Mouse (Mus musculus) intestine, embryonic 16.5 days (tissue): ENCODE measurements around the gene Fam181a. TPM values are rescaled to one million over a fixed set of nuclear protein-coding genes. Genes with fewer than 3 reads are reported as not detected.

Experiments
- ATAC-seq: fragments of 200-750 bp; cut with Nextera tagmentation; 2 replicates; pipeline ENCODE4 v1.8.0; 2017; ENCODE audit warnings: moderate TSS enrichment, moderate library complexity
- H3K27ac ChIP-seq: fragments of 300-500 bp; sonication (generic); 2 replicates; pipeline ENCODE4 v1.5.1; 2014; ENCODE audit warnings: mild to moderate bottlenecking, low read length
- H3K27me3 ChIP-seq: fragments of 300-500 bp; sonication (generic); replicated peaks from 2 replicates; pipeline ENCODE4 v1.6.1; 2014; ENCODE audit warnings: low read length, control low read depth, mixed read lengths; ENCODE audit not compliant: control insufficient read depth, insufficient read depth
- H3K36me3 ChIP-seq: fragments of 300-500 bp; sonication (generic); 2 replicates; pipeline ENCODE4 v1.6.1; 2014; ENCODE audit warnings: low read length, control low read depth; ENCODE audit not compliant: control insufficient read depth, insufficient read depth
- H3K4me1 ChIP-seq: fragments of 300-500 bp; sonication (generic); 2 replicates; pipeline ENCODE4 v1.6.1; 2014; ENCODE audit warnings: low read length, control low read depth, mixed read lengths; ENCODE audit not compliant: control insufficient read depth, insufficient read depth
- H3K4me2 ChIP-seq: fragments of 300-500 bp; sonication (generic); 2 replicates; pipeline ENCODE4 v1.6.1; 2014; ENCODE audit warnings: low read depth, low read length, control low read depth
- H3K4me3 ChIP-seq: fragments of 300-500 bp; sonication (generic); 2 replicates; pipeline ENCODE4 v1.5.1; 2014; ENCODE audit warnings: mild to moderate bottlenecking, low read length
- H3K9ac ChIP-seq: fragments of 300-500 bp; sonication (generic); 2 replicates; pipeline ENCODE4 v1.6.1; 2014; ENCODE audit warnings: low read depth, low read length
- H3K9me3 ChIP-seq: fragments of 300-500 bp; sonication (generic); 2 replicates; pipeline ENCODE4 v1.6.1; 2016; ENCODE audit warnings: low read length, control low read depth; ENCODE audit not compliant: control insufficient read depth
- WGBS: fragments of 180-500 bp; shearing (Covaris S2); extraction: QIAGEN DNeasy Blood & Tissue Kit; methylation state at CpG from one replicate; pipeline ENCODE4 v1.1.7; 2014; 5-methylcytosine and 5-hydroxymethylcytosine counted together
- polyA plus RNA-seq: library from polyadenylated mRNA; unstranded; fragments of >200 nt; fragmentation: Nextera tagmentation; extraction: Ambion mirVana; gene quantifications from 2 replicates; pipeline ENCODE4 v1.2.1, GENCODE M21; 2015

The Fam181a gene
- polyA plus RNA-seq, 1 experiment from 2014 or later = not detected

DNA sequence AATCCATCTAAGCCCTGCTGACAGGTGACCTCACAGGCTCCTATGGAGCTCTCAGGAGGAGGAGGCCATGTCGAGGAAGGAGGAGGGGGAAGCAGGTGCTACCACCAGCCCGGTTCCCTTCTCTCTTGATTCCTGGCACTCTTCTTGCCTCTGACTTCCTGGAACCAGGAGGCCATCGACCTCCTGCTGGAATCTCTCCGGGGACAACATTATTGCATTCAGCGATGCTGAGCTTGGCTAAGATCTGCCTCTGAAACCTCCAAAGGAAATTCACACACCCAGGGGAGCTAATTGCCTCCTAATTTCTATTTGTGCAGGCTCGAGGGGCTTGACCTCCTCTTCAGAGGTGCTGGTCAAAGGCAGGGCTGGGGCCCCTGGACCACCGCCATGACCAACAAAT, 16.3 kb downstream of the Fam181a start:
- H3K27ac ChIP-seq = no peak overlapping the region
- no peak overlapping the region for H3K4me2 ChIP-seq
- no peaks in the 10 kb centered on the region for H3K36me3 ChIP-seq
- no peaks in the 10 kb centered on the region for H3K9me3 ChIP-seq
- peaks cover 15% of the 10 kb centered on the region for H3K27me3 ChIP-seq
- peaks cover 4% of the 10 kb centered on the region; the same call in 1 of the 2 replicates for H3K4me1 ChIP-seq
- no peak for ATAC-seq
- 38% methylated on average over 7 of the region's 7 CpGs for WGBS
- H3K4me3 ChIP-seq = no peak overlapping the region
- H3K9ac ChIP-seq = no peak overlapping the region

DNA sequence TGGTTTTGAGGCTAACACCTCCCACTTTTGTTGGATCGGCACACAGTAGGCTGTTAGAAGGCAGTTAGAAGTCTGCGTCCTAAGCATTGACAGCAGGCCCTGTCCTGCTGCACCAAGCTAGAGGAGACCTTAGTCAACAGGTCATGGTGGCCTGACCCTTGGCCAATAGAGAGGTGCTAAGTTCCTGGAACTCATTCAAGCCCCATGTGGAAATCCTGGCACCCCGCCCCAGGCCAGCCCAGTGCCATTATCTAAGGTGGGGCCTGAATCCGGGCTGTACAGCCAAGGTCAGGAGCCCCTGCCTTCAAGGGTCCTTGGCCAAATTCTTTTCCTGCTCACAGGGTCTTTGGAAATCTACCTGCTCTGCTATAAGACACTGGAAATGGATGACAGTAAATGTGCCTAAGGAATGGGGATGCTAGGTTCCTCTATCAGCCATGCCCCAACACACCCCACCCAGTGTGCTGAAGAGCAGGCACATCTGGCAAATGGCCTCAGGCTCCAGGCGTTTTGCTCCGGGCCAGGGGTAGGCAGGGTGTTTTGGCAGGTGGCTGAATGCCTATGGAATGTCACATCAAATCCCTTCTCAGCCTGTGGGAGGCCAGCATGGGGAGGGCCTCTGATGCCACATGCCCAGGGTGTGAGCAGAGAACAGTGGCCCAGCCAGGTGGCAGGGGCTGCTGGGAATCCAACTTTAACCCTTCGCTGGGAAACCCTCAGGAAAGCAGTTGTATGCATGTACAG, 17.8 kb downstream of the Fam181a start:
- no peak for ATAC-seq
- 53% methylated on average over 7 of the region's 7 CpGs for WGBS
- Histone ChIP-seq H3K36me3 (no peaks in the 10 kb centered on the region), H3K9ac (no peak overlapping the region), H3K27me3 (peaks cover 15% of the 10 kb centered on the region), H3K4me2 (no peak overlapping the region), H3K27ac (no peak overlapping the region), H3K9me3 (no peaks in the 10 kb centered on the region), H3K4me3 (no peak overlapping the region), H3K4me1 (peaks cover 4% of the 10 kb centered on the region; the same call in 1 of the 2 replicates)

DNA sequence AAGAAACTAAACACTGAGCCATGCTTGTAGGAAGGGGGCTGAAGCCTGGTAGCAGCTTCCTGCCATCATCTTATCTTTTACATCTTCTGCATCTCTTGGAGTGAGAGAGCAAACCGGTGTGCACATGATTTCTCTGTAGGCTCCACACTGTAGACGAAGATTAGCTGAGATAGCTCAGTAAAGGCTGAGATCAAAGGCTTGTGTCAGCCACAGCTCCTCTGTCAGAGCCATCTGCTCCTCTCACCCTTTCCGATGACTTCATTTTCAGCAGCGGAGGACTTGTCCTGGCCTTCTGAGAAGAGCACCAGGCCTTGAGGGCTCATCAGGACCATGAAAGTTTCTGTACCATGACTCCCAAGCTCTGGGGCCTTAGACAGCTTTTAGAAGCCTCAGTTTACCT, 20.7 kb downstream of the Fam181a start:
- no peak overlapping the region for H3K27ac ChIP-seq
- ATAC-seq = no peak
- WGBS = 62% methylated on average over 4 of the region's 4 CpGs
- no peaks in the 10 kb centered on the region for H3K9me3 ChIP-seq
- H3K9ac ChIP-seq = no peak overlapping the region
- no peak overlapping the region for H3K4me3 ChIP-seq
- H3K36me3 ChIP-seq = no peaks in the 10 kb centered on the region
- no peak overlapping the region for H3K4me2 ChIP-seq
- H3K27me3 ChIP-seq = no peaks in the 10 kb centered on the region
- no peaks in the 10 kb centered on the region for H3K4me1 ChIP-seq

DNA sequence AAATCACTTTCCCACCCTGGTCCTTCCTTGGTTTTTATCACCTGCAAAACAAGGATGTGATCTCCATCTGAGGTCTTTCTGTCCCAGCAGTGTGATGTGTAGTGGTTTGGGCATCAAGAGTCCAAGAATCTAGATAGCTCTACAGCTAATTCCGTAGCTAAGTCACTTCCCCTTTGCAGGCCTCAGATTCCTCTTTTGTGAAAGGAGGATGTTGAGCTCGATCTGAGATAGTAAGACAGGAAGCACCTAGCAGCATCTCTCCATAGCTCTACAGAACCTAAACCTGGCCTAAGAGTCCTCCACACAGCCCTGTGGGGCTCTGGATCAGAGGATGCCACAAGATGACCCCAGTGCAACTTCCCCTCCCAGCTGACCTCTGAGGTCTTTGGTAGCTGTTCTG, 22.1 kb downstream of the Fam181a start:
- Histone ChIP-seq H3K9ac (no peak overlapping the region), H3K4me1 (0 out of 2 replicates have a peak, but pooled peaks cover 2% of the 10 kb centered on the region), H3K4me2 (no peak overlapping the region), H3K27ac (no peak overlapping the region), H3K27me3 (no peaks in the 10 kb centered on the region), H3K4me3 (no peak overlapping the region), H3K36me3 (no peaks in the 10 kb centered on the region), H3K9me3 (no peaks in the 10 kb centered on the region)
- no peak for ATAC-seq
- 79% methylated on average over 2 of the region's 2 CpGs for WGBS

DNA sequence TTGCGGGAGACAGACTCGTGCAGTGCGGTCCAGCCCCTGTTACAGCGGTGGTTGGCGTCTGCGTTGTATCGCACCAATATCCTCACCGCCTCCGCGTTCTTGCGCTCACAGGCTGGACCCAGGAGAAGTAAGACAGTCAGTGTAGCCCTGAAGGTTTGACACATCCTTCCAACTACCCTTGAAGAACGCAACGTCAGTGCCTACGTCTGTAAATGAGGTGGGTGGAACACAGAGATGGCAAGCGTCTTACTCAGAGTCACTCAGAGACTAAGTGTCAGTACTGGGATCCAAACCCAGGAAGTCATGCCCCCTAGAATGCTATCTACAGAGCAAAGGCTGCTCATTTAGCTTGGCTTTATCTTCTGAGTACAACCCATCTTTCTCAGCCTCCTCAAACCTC, 22.7 kb downstream of the Fam181a start:
- no peaks in the 10 kb centered on the region for H3K27me3 ChIP-seq
- H3K4me3 ChIP-seq = no peak overlapping the region
- H3K4me1 ChIP-seq = 0 out of 2 replicates have a peak, but pooled peaks cover 3% of the 10 kb centered on the region
- WGBS = 95% methylated on average over 15 of the region's 15 CpGs
- no peak overlapping the region for H3K27ac ChIP-seq
- no peak for ATAC-seq
- H3K4me2 ChIP-seq = no peak overlapping the region
- H3K9me3 ChIP-seq = no peaks in the 10 kb centered on the region
- no peaks in the 10 kb centered on the region for H3K36me3 ChIP-seq
- no peak overlapping the region for H3K9ac ChIP-seq

DNA sequence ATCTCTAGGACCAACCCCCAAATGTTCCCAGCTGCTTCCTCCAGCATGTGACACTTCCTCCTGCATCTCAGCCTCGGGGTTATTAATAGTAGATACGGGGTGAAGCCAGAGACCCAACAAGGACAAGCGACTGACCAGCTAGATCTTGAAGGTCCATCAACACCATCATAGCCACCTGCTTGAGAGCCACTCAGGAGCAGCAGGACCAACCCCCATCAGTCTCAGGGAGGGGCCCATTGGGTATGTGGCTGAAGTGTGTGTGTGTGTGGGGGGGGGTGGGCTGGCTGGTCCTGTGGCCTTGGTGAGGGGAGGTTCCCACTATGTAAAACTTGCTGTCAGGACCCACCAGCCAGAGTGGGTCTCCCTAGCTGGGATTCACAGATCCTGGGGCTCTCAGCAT, 26.0 kb downstream of the Fam181a start:
- WGBS = 79% methylated on average over 3 of the region's 3 CpGs
- ATAC-seq = no peak
- Histone ChIP-seq H3K27ac (no peak overlapping the region), H3K4me1 (0 out of 2 replicates have a peak, but pooled peaks cover 3% of the 10 kb centered on the region), H3K4me3 (no peak overlapping the region), H3K27me3 (no peaks in the 10 kb centered on the region), H3K36me3 (no peaks in the 10 kb centered on the region), H3K4me2 (no peak overlapping the region), H3K9ac (0 out of 2 replicates have a peak overlapping the region, but pooled peaks have one; percentile 22), H3K9me3 (no peaks in the 10 kb centered on the region)

DNA sequence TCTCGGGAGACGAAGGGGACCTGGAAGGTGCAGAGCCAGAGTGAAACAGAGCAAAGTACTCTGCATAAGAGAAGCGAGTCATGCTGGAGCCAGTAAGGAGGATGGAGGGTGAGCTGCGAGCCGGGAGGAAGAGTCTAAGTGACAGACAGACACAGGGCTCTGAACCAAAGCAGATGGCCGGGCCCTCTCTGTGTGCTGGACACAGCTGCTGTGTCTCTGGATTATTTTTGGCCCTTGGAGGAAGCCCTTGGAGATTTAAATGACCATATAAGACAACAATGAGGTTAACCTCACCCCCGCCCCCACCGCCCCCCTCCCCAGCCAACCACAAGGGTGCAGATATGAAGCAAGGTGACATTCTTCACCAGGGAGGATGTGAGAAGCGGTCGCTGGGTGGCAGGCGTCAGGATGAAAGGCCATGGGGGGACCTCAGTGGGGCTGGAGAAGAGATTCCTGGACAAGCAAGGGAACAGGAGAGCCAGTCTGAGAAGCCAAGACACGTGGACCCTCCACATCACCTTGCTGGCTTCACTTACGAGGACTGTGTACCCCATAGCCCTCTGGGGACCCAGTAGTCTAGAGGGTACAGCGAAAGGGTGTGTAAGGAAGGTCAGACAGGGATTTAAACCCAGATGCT, 27.5 kb downstream of the Fam181a start:
- 0 out of 2 replicates have a peak, but pooled peaks cover 3% of the 10 kb centered on the region for H3K4me1 ChIP-seq
- no peaks in the 10 kb centered on the region for H3K36me3 ChIP-seq
- H3K9me3 ChIP-seq = no peaks in the 10 kb centered on the region
- H3K4me3 ChIP-seq = no peak overlapping the region
- no peaks in the 10 kb centered on the region for H3K27me3 ChIP-seq
- peak; percentile 52; the same call in 1 of the 2 replicates for ATAC-seq
- H3K4me2 ChIP-seq = no peak overlapping the region
- H3K27ac ChIP-seq = no peak overlapping the region
- WGBS = 54% methylated on average over 14 of the region's 14 CpGs
- no peak overlapping the region for H3K9ac ChIP-seq

DNA sequence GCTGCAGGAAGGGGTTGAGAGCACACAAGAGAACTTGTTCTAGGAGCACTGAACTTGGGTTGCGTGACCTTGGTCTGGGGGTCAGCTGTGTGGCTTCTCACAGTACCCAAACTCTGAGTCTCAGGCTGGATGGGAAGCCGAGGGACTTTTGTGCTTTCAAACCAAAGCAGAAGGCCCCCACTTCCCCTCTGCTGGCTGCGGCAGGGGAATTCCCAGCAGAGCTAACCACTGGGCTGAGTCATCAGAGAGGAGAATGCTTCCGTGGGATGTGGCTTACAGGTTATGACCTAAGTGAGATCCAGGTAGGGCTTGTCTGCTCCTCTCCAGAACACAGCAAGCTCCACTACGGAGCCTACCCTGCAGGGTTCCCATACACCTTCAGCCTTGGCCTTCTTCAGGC, 30.4 kb downstream of the Fam181a start:
- ATAC-seq = peak; percentile 44
- Histone ChIP-seq H3K4me1 (0 out of 2 replicates have a peak, but pooled peaks cover 3% of the 10 kb centered on the region), H3K27ac (no peak overlapping the region), H3K9me3 (no peaks in the 10 kb centered on the region), H3K9ac (no peak overlapping the region), H3K27me3 (no peaks in the 10 kb centered on the region), H3K4me3 (no peak overlapping the region), H3K36me3 (no peaks in the 10 kb centered on the region), H3K4me2 (no peak overlapping the region)
- 79% methylated on average over 5 of the region's 5 CpGs for WGBS

DNA sequence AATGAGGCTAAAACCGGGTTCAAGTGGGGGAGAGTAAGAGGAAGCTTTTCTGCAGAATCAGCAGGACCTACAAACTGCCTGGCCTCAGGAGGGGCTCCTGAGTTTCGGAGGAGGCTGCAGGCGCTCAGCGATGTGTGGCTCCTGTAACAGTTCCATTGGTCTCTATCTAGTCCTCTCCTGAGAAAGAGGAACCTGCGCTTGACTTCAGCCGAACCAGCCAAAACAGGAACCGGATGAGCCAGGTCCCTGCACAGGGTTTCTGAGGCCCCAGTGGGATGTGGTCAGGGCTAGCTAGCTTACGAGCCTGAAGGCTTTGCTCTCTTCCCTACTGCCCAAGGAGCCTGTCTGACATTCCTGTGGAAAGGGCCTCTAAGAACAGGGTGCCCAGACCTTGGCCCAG, 32.7 kb downstream of the Fam181a start:
- no peak overlapping the region for H3K4me3 ChIP-seq
- no peak overlapping the region for H3K27ac ChIP-seq
- no peak for ATAC-seq
- H3K9me3 ChIP-seq = no peaks in the 10 kb centered on the region
- no peak overlapping the region for H3K9ac ChIP-seq
- no peaks in the 10 kb centered on the region for H3K27me3 ChIP-seq
- no peaks in the 10 kb centered on the region for H3K36me3 ChIP-seq
- H3K4me1 ChIP-seq = no peaks in the 10 kb centered on the region
- no peak overlapping the region for H3K4me2 ChIP-seq
- WGBS = 70% methylated on average over 8 of the region's 8 CpGs
